In the genomic region with DNA sequence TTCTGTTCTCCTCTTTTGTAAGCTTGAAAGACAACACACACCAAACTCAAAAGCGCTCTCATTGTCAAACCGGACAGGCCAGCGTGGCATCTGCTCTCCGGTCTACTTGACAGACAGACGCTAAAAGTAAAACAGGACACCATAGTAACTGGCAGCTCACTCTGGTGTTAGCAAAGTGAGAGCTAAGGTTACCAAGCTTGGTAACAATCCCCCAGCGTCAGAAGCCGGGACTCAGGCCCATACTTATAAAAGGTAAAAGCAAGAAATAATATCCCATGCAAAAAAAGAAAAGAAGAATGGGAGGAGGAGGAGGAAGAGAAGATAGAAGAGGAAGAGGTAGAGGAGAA, we compare ENCODE assay signal across 8 mouse cellular contexts. TPM values are rescaled to one million over a fixed set of nuclear protein-coding genes. Genes with fewer than 3 reads are reported as not detected.
DNase-seq lines count a peak whose midpoint lies in the region; ATAC-seq and TF ChIP-seq lines count a peak whose summit lies in the region.

No protein-coding gene starts in this region.

- no peak for TF ChIP-seq CTCF in bone marrow, adult 2 months (IDR thresholded peaks at IDR 0.05; ENCODE audit: control insufficient read depth, insufficient read depth, low read length)

- H3K27ac ChIP-seq in heart, embryonic 10.5 days = peak overlapping the region; percentile 48
- peak overlapping the region; percentile 93 for H3K27ac ChIP-seq in bone marrow, adult 2 months (ENCODE audit: control insufficient read depth, insufficient read depth, low read depth, low read length, poor library complexity)
- no peak overlapping the region; the same call in 1 of the 2 replicates for H3K27ac ChIP-seq in hindbrain, embryonic 14.5 days
- H3K27ac ChIP-seq in midbrain, embryonic 10.5 days (replicated peaks) = peak overlapping the region; percentile 85

- no peak for TF ChIP-seq POLR2A in bone marrow, adult 2 months (IDR thresholded peaks at IDR 0.05; ENCODE audit: borderline replicate concordance, control insufficient read depth, low read depth, low read length)

- peak overlapping the region; percentile 45 for H3K9ac ChIP-seq in hindbrain, embryonic 14.5 days

- peaks cover 13% of the 10 kb centered on the region for H3K36me3 ChIP-seq in heart, embryonic 10.5 days
- no peaks in the 10 kb centered on the region for H3K36me3 ChIP-seq in hindbrain, embryonic 14.5 days (replicated peaks; ENCODE audit: control insufficient read depth, insufficient read depth)
- H3K36me3 ChIP-seq in midbrain, embryonic 10.5 days = peaks cover 7% of the 10 kb centered on the region; the same call in 1 of the 2 replicates

- no peaks in the 10 kb centered on the region for H3K27me3 ChIP-seq in heart, embryonic 10.5 days (ENCODE audit: insufficient read depth, poor library complexity, severe bottlenecking)
- H3K27me3 ChIP-seq in hindbrain, embryonic 14.5 days (ENCODE audit: control insufficient read depth, insufficient read depth, low read length) = no peaks in the 10 kb centered on the region
- 0 out of 2 replicates have a peak, but pooled peaks cover 4% of the 10 kb centered on the region for H3K27me3 ChIP-seq in midbrain, embryonic 10.5 days (ENCODE audit: low read depth, poor library complexity, severe bottlenecking)

- no peaks in the 10 kb centered on the region for H3K9me3 ChIP-seq in heart, embryonic 10.5 days
- H3K9me3 ChIP-seq in hindbrain, embryonic 14.5 days (ENCODE audit: control insufficient read depth, low read length) = no peaks in the 10 kb centered on the region
- H3K9me3 ChIP-seq in midbrain, embryonic 10.5 days (replicated peaks) = no peaks in the 10 kb centered on the region; the same call in 1 of the 2 replicates

- H3K4me3 ChIP-seq in heart, embryonic 10.5 days = peak overlapping the region; percentile 42
- H3K4me3 ChIP-seq in bone marrow, adult 2 months (replicated peaks; ENCODE audit: control insufficient read depth, low read depth, low read length) = no peak overlapping the region
- H3K4me3 ChIP-seq in hindbrain, embryonic 14.5 days (replicated peaks; ENCODE audit: low read length) = peak overlapping the region; percentile 26
- peak overlapping the region; percentile 54 for H3K4me3 ChIP-seq in midbrain, embryonic 10.5 days

- WGBS in heart, embryonic 10.5 days = 9% methylated on average over 7 of the region's 7 CpGs
- WGBS in bone marrow, adult 2 months = 12% methylated on average over 7 of the region's 7 CpGs
- WGBS in hindbrain, embryonic 14.5 days = under 1% methylated on average over 7 of the region's 7 CpGs
- 7% methylated on average over 7 of the region's 7 CpGs for WGBS in midbrain, embryonic 10.5 days

- peak overlapping the region; percentile 67 for H3K4me2 ChIP-seq in hindbrain, embryonic 14.5 days (replicated peaks)

- intact Hi-C loops in heart, postnatal 36 days (cut with DNase I) = no loop called here

- peaks cover 29% of the 10 kb centered on the region for H3K4me1 ChIP-seq in heart, embryonic 10.5 days
- H3K4me1 ChIP-seq in bone marrow, adult 2 months (ENCODE audit: control insufficient read depth, insufficient read depth, low read length) = no peaks in the 10 kb centered on the region; the same call in 1 of the 2 replicates
- peaks cover 5% of the 10 kb centered on the region; the same call in 1 of the 2 replicates for H3K4me1 ChIP-seq in hindbrain, embryonic 14.5 days (replicated peaks; ENCODE audit: control insufficient read depth, insufficient read depth, low read length)
- peaks cover 32% of the 10 kb centered on the region for H3K4me1 ChIP-seq in midbrain, embryonic 10.5 days

- ATAC-seq in hindbrain, embryonic 14.5 days (ENCODE audit: low FRiP score) = peak; percentile 34; the same call in 1 of the 2 replicates

- no peak for DNase-seq in heart, embryonic 10.5 days (ENCODE audit: low spot score)
- no peak for DNase-seq in heart, postnatal 36 days
- no peak for DNase-seq in hindbrain, embryonic 14.5 days (ENCODE audit: low spot score)
- DNase-seq in midbrain, embryonic 10.5 days (ENCODE audit: low spot score) = no peak
- no peak for DNase-seq in embryo, embryonic 9.5 days (ENCODE audit: extremely low spot score)
- DNase-seq in spleen, adult 12 weeks (ENCODE audit: low spot score) = no peak
- no peak for DNase-seq in adrenal gland, postnatal 10 days

RNA-seq across cellular contexts. Expression of a gene that starts 15.9 kb away (rescaled TPM):
- 15.4 and 20.6 TPM in 2 replicates for polyA plus RNA-seq in heart, embryonic 10.5 days (2016; fragmentation: Nextera tagmentation; extraction: Ambion mirVana)
- 10 to 100 TPM; 84.0 to 89.1 TPM for total RNA-seq in heart, postnatal 36 days (2021)
- 1.8 and 3.7 TPM in 2 replicates for polyA plus RNA-seq in bone marrow, adult 2 months (2011; ENCODE audit: insufficient read depth, insufficient read length, low replicate concordance, missing spikeins)
- 0.77 and 1.3 TPM in 2 replicates for polyA plus RNA-seq in hindbrain, embryonic 14.5 days (2014; fragmentation: Nextera tagmentation; extraction: Ambion mirVana)
- polyA plus RNA-seq in midbrain, embryonic 10.5 days (2016; fragmentation: Nextera tagmentation; extraction: Ambion mirVana) = 3.2 TPM in 2 replicates
- total RNA-seq in adrenal gland, postnatal 10 days (2021) = 10 to 100 TPM; 34.2 to 38.0 TPM
